ENCODE assay signal across 25 mouse cellular contexts in the genomic region with DNA sequence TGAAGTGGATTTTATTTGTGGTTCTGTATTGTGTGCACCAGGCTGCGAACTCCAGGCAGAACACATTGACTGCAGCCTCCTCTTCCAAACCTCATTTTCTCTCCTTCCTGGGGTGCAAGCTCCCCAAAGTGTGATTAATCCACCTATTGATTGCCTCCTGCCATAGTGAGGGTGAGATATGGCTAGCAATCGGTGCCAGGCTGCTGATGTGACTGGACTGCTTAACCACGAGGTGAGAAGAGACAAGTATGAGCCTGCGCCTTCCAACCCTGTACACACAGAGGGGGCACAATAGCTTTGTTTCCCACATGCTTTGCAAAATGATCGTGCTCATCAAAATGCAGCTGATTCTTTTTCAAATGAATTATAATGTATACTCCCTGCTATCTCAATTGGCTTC.
DNase-seq lines count a peak whose midpoint lies in the region; ATAC-seq and TF ChIP-seq lines count a peak whose summit lies in the region.
"Had no signal": no experiment of that assay in that cellular context is flagged by ENCODE, and none has a peak within 500 bp of the region (broad histone marks: within the 10 kb centered on the region; RNA-seq: fewer than 3 reads in every experiment).

No protein-coding gene starts in this region.

- no peaks in the 10 kb centered on the region for H3K27me3 ChIP-seq in forebrain, embryonic 14.5 days (replicated peaks; ENCODE audit: control insufficient read depth, insufficient read depth, low read length)
- H3K27me3 ChIP-seq in forebrain, embryonic 12.5 days = no peaks in the 10 kb centered on the region
- no peaks in the 10 kb centered on the region for H3K27me3 ChIP-seq in hindbrain, embryonic 14.5 days (ENCODE audit: control insufficient read depth, insufficient read depth, low read length)
- H3K27me3 ChIP-seq in hindbrain, embryonic 11.5 days (ENCODE audit: control insufficient read depth, insufficient read depth, low read length) = no peaks in the 10 kb centered on the region
- H3K27me3 ChIP-seq in neural tube, embryonic 13.5 days = no peaks in the 10 kb centered on the region
- H3K27me3 ChIP-seq: heart, embryonic 12.5 days; kidney, embryonic 15.5 days; liver, embryonic 13.5 days; midbrain, embryonic 12.5 days had no signal

- DNase-seq in forebrain, embryonic 14.5 days (ENCODE audit: low spot score) = peak; percentile 59
- DNase-seq in hindbrain, embryonic 14.5 days (ENCODE audit: low spot score) = no peak
- no peak for DNase-seq in hindbrain, embryonic 11.5 days (ENCODE audit: low spot score)
- peak; percentile 78 for DNase-seq in brain, embryonic 14.5 days (ENCODE audit: low read depth)
- DNase-seq in thymus, postnatal 36 days = no peak
- DNase-seq: adrenal gland, postnatal 36 days; cerebellum, adult 18-20 months; cerebellum, postnatal 36 days; embryo, embryonic 11 days; gastrocnemius, adult 2 months; heart, postnatal 10 days; kidney, postnatal 4 days; liver, embryonic 13.5 days; lung, adult 2 months; lung, postnatal 14 days; right cerebral cortex, postnatal 25 days; spleen, adult 18-20 months had no signal

- no peaks in the 10 kb centered on the region for H3K9me3 ChIP-seq in forebrain, embryonic 14.5 days (replicated peaks; ENCODE audit: control insufficient read depth, low read length)
- no peaks in the 10 kb centered on the region for H3K9me3 ChIP-seq in forebrain, embryonic 12.5 days
- no peaks in the 10 kb centered on the region for H3K9me3 ChIP-seq in hindbrain, embryonic 14.5 days (ENCODE audit: control insufficient read depth, low read length)
- no peaks in the 10 kb centered on the region for H3K9me3 ChIP-seq in hindbrain, embryonic 11.5 days (ENCODE audit: control insufficient read depth, low read length)
- no peaks in the 10 kb centered on the region for H3K9me3 ChIP-seq in neural tube, embryonic 13.5 days
- H3K9me3 ChIP-seq: embryonic facial prominence, embryonic 13.5 days; heart, embryonic 12.5 days; kidney, embryonic 15.5 days; liver, embryonic 13.5 days; midbrain, embryonic 12.5 days had no signal

- H3K36me3 ChIP-seq in forebrain, embryonic 14.5 days (ENCODE audit: control insufficient read depth, insufficient read depth, low read length) = no peaks in the 10 kb centered on the region
- no peaks in the 10 kb centered on the region for H3K36me3 ChIP-seq in forebrain, embryonic 12.5 days (replicated peaks)
- H3K36me3 ChIP-seq in hindbrain, embryonic 14.5 days (replicated peaks; ENCODE audit: control insufficient read depth, insufficient read depth) = no peaks in the 10 kb centered on the region
- no peaks in the 10 kb centered on the region for H3K36me3 ChIP-seq in hindbrain, embryonic 11.5 days (ENCODE audit: control insufficient read depth, insufficient read depth, low read length)
- no peaks in the 10 kb centered on the region for H3K36me3 ChIP-seq in neural tube, embryonic 13.5 days
- H3K36me3 ChIP-seq: embryonic facial prominence, embryonic 13.5 days; heart, embryonic 12.5 days; kidney, embryonic 15.5 days; liver, embryonic 13.5 days; midbrain, embryonic 12.5 days had no signal

- ATAC-seq in forebrain, embryonic 14.5 days = 0 out of 2 replicates have a peak, but pooled peaks have one; percentile 51
- ATAC-seq in forebrain, embryonic 12.5 days (ENCODE audit: low FRiP score) = no peak
- peak; percentile 55; the same call in 1 of the 2 replicates for ATAC-seq in hindbrain, embryonic 14.5 days (ENCODE audit: low FRiP score)
- no peak for ATAC-seq in hindbrain, embryonic 11.5 days (ENCODE audit: low FRiP score)
- ATAC-seq in neural tube, embryonic 13.5 days (ENCODE audit: low read depth) = peak; percentile 83; the same call in 1 of the 2 replicates
- ATAC-seq: intestine, postnatal 0 days had no signal

- no peak overlapping the region for H3K4me2 ChIP-seq in forebrain, embryonic 14.5 days (ENCODE audit: low read length)
- no peak overlapping the region for H3K4me2 ChIP-seq in forebrain, embryonic 12.5 days
- H3K4me2 ChIP-seq in hindbrain, embryonic 14.5 days (replicated peaks) = no peak overlapping the region
- H3K4me2 ChIP-seq in hindbrain, embryonic 11.5 days (replicated peaks; ENCODE audit: low read depth, low read length) = no peak overlapping the region
- no peak overlapping the region for H3K4me2 ChIP-seq in neural tube, embryonic 13.5 days
- H3K4me2 ChIP-seq: embryonic facial prominence, embryonic 13.5 days; heart, embryonic 12.5 days; kidney, embryonic 15.5 days; liver, embryonic 13.5 days; midbrain, embryonic 12.5 days had no signal

- TF ChIP-seq CTCF in brain, embryonic 14.5 days (IDR thresholded peaks at IDR 0.05; ENCODE audit: borderline replicate concordance, extremely low read depth, insufficient read depth, insufficient read length) = no peak

- H3K4me3 ChIP-seq in forebrain, embryonic 14.5 days (ENCODE audit: low read depth, low read length) = no peak overlapping the region
- no peak overlapping the region for H3K4me3 ChIP-seq in forebrain, embryonic 12.5 days (replicated peaks)
- no peak overlapping the region for H3K4me3 ChIP-seq in hindbrain, embryonic 14.5 days (replicated peaks; ENCODE audit: low read length)
- H3K4me3 ChIP-seq in hindbrain, embryonic 11.5 days (ENCODE audit: low read depth, low read length) = no peak overlapping the region
- no peak overlapping the region for H3K4me3 ChIP-seq in neural tube, embryonic 13.5 days
- H3K4me3 ChIP-seq: embryonic facial prominence, embryonic 13.5 days; erythroblast, embryonic 14.5 days; gastrocnemius, adult 2 months; heart, embryonic 12.5 days; kidney, embryonic 15.5 days; liver, embryonic 13.5 days; midbrain, embryonic 12.5 days had no signal

- H3K9ac ChIP-seq in forebrain, embryonic 14.5 days (ENCODE audit: low read length) = no peak overlapping the region
- H3K9ac ChIP-seq in forebrain, embryonic 12.5 days = no peak overlapping the region
- no peak overlapping the region for H3K9ac ChIP-seq in hindbrain, embryonic 14.5 days
- H3K9ac ChIP-seq in hindbrain, embryonic 11.5 days (ENCODE audit: low read depth, low read length) = no peak overlapping the region
- H3K9ac ChIP-seq in neural tube, embryonic 13.5 days = no peak overlapping the region
- H3K9ac ChIP-seq: embryonic facial prominence, embryonic 13.5 days; heart, embryonic 12.5 days; kidney, embryonic 15.5 days; liver, embryonic 13.5 days; midbrain, embryonic 12.5 days had no signal

- 36% methylated on average over 5 of the region's 5 CpGs for WGBS in forebrain, embryonic 14.5 days
- 64% methylated on average over 5 of the region's 5 CpGs for WGBS in forebrain, embryonic 12.5 days
- WGBS in hindbrain, embryonic 14.5 days = 34% methylated on average over 5 of the region's 5 CpGs
- WGBS in hindbrain, embryonic 11.5 days = 73% methylated on average over 5 of the region's 5 CpGs
- 27% methylated on average over 5 of the region's 5 CpGs for WGBS in neural tube, embryonic 13.5 days

- H3K27ac ChIP-seq in forebrain, embryonic 14.5 days (ENCODE audit: low read depth, low read length) = no peak overlapping the region
- no peak overlapping the region for H3K27ac ChIP-seq in forebrain, embryonic 12.5 days
- 0 out of 2 replicates have a peak overlapping the region, but pooled peaks have one; percentile 47 for H3K27ac ChIP-seq in hindbrain, embryonic 14.5 days
- no peak overlapping the region for H3K27ac ChIP-seq in hindbrain, embryonic 11.5 days (ENCODE audit: low read depth, low read length)
- H3K27ac ChIP-seq in neural tube, embryonic 13.5 days (replicated peaks) = peak overlapping the region; percentile 57
- H3K27ac ChIP-seq: embryonic facial prominence, embryonic 13.5 days; kidney, embryonic 15.5 days; liver, embryonic 13.5 days; midbrain, embryonic 12.5 days had no signal

- peaks cover 13% of the 10 kb centered on the region for H3K4me1 ChIP-seq in forebrain, embryonic 14.5 days (ENCODE audit: control insufficient read depth, insufficient read depth, low read length)
- peaks cover 17% of the 10 kb centered on the region for H3K4me1 ChIP-seq in forebrain, embryonic 12.5 days
- peaks cover 11% of the 10 kb centered on the region; the same call in 1 of the 2 replicates for H3K4me1 ChIP-seq in hindbrain, embryonic 14.5 days (replicated peaks; ENCODE audit: control insufficient read depth, insufficient read depth, low read length)
- no peaks in the 10 kb centered on the region for H3K4me1 ChIP-seq in hindbrain, embryonic 11.5 days (replicated peaks; ENCODE audit: control insufficient read depth, insufficient read depth, low read length)
- peaks cover 37% of the 10 kb centered on the region for H3K4me1 ChIP-seq in neural tube, embryonic 13.5 days (replicated peaks)
- H3K4me1 ChIP-seq: liver, embryonic 13.5 days had no signal

- no peak for TF ChIP-seq POLR2A in brain, embryonic 14.5 days (IDR thresholded peaks at IDR 0.05; ENCODE audit: borderline replicate concordance, extremely low read depth, insufficient read depth, insufficient read length, poor library complexity, severe bottlenecking)

Comparison
In these comparisons a context has a peak if more than half of its experiments do, and no peak if none do; other contexts are left out.
1. ATAC-seq: peak in forebrain, embryonic 14.5 days (single experiment), hindbrain, embryonic 14.5 days (single experiment) and neural tube, embryonic 13.5 days (single experiment); none in forebrain, embryonic 12.5 days (single experiment) and hindbrain, embryonic 11.5 days (single experiment).
2. H3K27ac ChIP-seq: peak in hindbrain, embryonic 14.5 days (single experiment) and neural tube, embryonic 13.5 days (single experiment); none in forebrain, embryonic 14.5 days (single experiment), forebrain, embryonic 12.5 days (single experiment) and hindbrain, embryonic 11.5 days (single experiment).
3. DNase-seq: peak in forebrain, embryonic 14.5 days (single experiment) and brain, embryonic 14.5 days (single experiment); none in hindbrain, embryonic 14.5 days (single experiment), hindbrain, embryonic 11.5 days (single experiment) and thymus, postnatal 36 days (0 of 2).